Mouse (Mus musculus): ENCODE results near the gene Nars2. TPM values are rescaled to one million over a fixed set of nuclear protein-coding genes. Genes with fewer than 3 reads are reported as not detected.

Nars2 gene
- polyA plus RNA-seq, 1 experiment from 2014 or later: 21.0 TPM

GRCm38 (mm10) chr7:96906216-96906615 is 45.1 kb upstream of the Nars2 start:
- H3K9ac ChIP-seq (ENCODE audit: low read depth, low read length): no peak overlapping the region
- H3K27ac ChIP-seq: no peak overlapping the region
- H3K36me3 ChIP-seq (ENCODE audit: insufficient read depth, low read length): peaks cover 9% of the 10 kb centered on the region; the same call in 1 of the 2 replicates
- no peak for DNase-seq (ENCODE audit: low spot score)
- H3K4me3 ChIP-seq (replicated peaks; ENCODE audit: low read depth, low read length): no peak overlapping the region
- no peaks in the 10 kb centered on the region for H3K27me3 ChIP-seq (ENCODE audit: insufficient read depth, low read length)
- TF ChIP-seq CTCF (IDR thresholded peaks at IDR 0.05; ENCODE audit: low read depth): no peak
- 93% methylated on average over 20 of the region's 20 CpGs for WGBS
- no peaks in the 10 kb centered on the region for H3K4me1 ChIP-seq (replicated peaks; ENCODE audit: insufficient read depth, low read length)
- no peaks in the 10 kb centered on the region for H3K9me3 ChIP-seq (replicated peaks; ENCODE audit: low read length)
- no peak for ATAC-seq (replicated peaks; ENCODE audit: low FRiP score, low read depth)
- no peak overlapping the region for H3K4me2 ChIP-seq (ENCODE audit: low read length)

DNA sequence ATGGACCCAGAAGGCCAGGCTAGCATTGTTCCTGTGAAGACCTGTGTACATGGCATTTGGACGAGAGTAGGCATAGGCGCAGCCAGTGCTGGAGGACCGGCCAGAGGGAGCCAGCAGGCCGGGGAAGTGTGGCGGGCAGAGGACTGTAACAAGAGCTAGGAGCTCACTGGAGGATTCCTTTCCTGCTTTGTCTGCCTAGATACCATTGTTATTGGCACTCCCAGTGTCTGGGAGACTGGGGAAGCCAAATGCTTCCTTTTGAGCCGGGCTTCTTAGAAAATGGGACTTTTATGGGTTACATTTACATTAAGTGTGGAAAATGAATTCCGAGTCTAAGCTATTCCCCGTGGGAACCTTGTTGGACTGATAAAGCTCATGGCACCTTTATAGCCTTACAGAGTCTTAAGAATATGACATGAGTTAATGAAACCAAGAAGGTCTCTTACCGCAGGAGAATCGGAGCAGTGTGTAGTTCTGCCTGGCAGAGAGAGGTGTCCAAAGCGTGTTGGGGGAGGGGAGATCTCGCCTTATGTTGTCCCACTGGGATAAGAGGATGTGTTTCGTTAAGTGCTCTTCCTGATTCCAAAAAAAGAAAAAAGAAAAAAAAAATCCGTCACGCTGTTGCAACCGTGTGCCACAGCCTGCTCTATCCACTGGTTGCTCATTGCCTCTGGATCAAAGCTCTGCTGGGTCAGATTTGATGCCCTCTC is 43.2 kb upstream of the Nars2 start:
- TF ChIP-seq CTCF (IDR thresholded peaks at IDR 0.05; ENCODE audit: low read depth): no peak
- WGBS: 66% methylated on average over 16 of the region's 16 CpGs
- ATAC-seq (replicated peaks; ENCODE audit: low FRiP score, low read depth): no peak

GRCm38 (mm10) chr7:96909856-96910255 is 41.4 kb upstream of the Nars2 start:
- Histone ChIP-seq H3K4me3 (replicated peaks; ENCODE audit: low read depth, low read length) (no peak overlapping the region), H3K4me2 (ENCODE audit: low read length) (no peak overlapping the region), H3K36me3 (ENCODE audit: insufficient read depth, low read length) (no peaks in the 10 kb centered on the region), H3K27ac (no peak overlapping the region), H3K9me3 (replicated peaks; ENCODE audit: low read length) (no peaks in the 10 kb centered on the region), H3K27me3 (ENCODE audit: insufficient read depth, low read length) (no peaks in the 10 kb centered on the region), H3K4me1 (replicated peaks; ENCODE audit: insufficient read depth, low read length) (no peaks in the 10 kb centered on the region), H3K9ac (ENCODE audit: low read depth, low read length) (no peak overlapping the region)
- no peak for ATAC-seq (replicated peaks; ENCODE audit: low FRiP score, low read depth)
- WGBS: 51% methylated on average over 5 of the region's 5 CpGs
- no peak for TF ChIP-seq CTCF (IDR thresholded peaks at IDR 0.05; ENCODE audit: low read depth)
- no peak for DNase-seq (ENCODE audit: low spot score)

More for the DNA sequence above, 43.2 kb upstream of the Nars2 start:
- Histone ChIP-seq H3K36me3 (ENCODE audit: insufficient read depth, low read length) (peaks cover 4% of the 10 kb centered on the region; the same call in 1 of the 2 replicates), H3K4me1 (replicated peaks; ENCODE audit: insufficient read depth, low read length) (no peaks in the 10 kb centered on the region), H3K9ac (ENCODE audit: low read depth, low read length) (no peak overlapping the region), H3K4me2 (ENCODE audit: low read length) (no peak overlapping the region), H3K27me3 (ENCODE audit: insufficient read depth, low read length) (no peaks in the 10 kb centered on the region), H3K9me3 (replicated peaks; ENCODE audit: low read length) (no peaks in the 10 kb centered on the region), H3K4me3 (replicated peaks; ENCODE audit: low read depth, low read length) (no peak overlapping the region), H3K27ac (no peak overlapping the region)
- DNase-seq (ENCODE audit: low spot score): peak; percentile 17

GRCm38 (mm10) chr7:96910310-96910960 is 40.9 kb upstream of the Nars2 start:
- TF ChIP-seq CTCF (IDR thresholded peaks at IDR 0.05; ENCODE audit: low read depth): no peak
- Histone ChIP-seq H3K9me3 (replicated peaks; ENCODE audit: low read length) (no peaks in the 10 kb centered on the region), H3K4me2 (ENCODE audit: low read length) (no peak overlapping the region), H3K9ac (ENCODE audit: low read depth, low read length) (no peak overlapping the region), H3K36me3 (ENCODE audit: insufficient read depth, low read length) (no peaks in the 10 kb centered on the region), H3K4me3 (replicated peaks; ENCODE audit: low read depth, low read length) (no peak overlapping the region), H3K27ac (no peak overlapping the region), H3K4me1 (replicated peaks; ENCODE audit: insufficient read depth, low read length) (no peaks in the 10 kb centered on the region), H3K27me3 (ENCODE audit: insufficient read depth, low read length) (no peaks in the 10 kb centered on the region)
- DNase-seq (ENCODE audit: low spot score) (peak; percentile 18), ATAC-seq (replicated peaks; ENCODE audit: low FRiP score, low read depth) (no peak)
- 39% methylated on average over 12 of the region's 12 CpGs for WGBS

DNA sequence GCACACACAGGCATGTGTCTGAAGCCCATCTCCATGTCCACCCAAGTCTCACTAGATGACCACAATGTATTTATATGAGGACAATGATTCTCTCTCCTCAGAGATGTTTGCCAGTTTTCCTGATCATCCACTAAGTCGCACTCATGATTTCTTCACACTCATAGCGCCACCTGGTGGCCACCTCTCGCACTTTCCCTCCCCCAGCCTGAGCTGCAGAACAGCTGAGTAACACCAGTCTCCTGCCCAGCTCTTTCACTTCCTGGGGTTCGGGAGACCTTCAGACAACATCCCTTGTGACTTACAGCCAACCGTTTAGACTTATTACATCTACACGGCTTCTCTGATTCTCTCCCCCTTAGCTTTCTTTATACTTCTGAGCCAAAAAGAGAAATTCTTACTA is 37.3 kb upstream of the Nars2 start:
- WGBS: 2% methylated on average over 6 of the region's 6 CpGs
- DNase-seq (ENCODE audit: low spot score) (peak; percentile 91), ATAC-seq (replicated peaks; ENCODE audit: low FRiP score, low read depth) (0 out of 2 replicates have a peak, but pooled peaks have one; percentile 16)
- no peak overlapping the region for H3K4me3 ChIP-seq (replicated peaks; ENCODE audit: low read depth, low read length)
- H3K36me3 ChIP-seq (ENCODE audit: insufficient read depth, low read length): no peaks in the 10 kb centered on the region
- H3K9ac ChIP-seq (ENCODE audit: low read depth, low read length): no peak overlapping the region
- H3K4me1 ChIP-seq (replicated peaks; ENCODE audit: insufficient read depth, low read length): no peaks in the 10 kb centered on the region
- H3K27me3 ChIP-seq (ENCODE audit: insufficient read depth, low read length): no peaks in the 10 kb centered on the region
- no peak overlapping the region for H3K27ac ChIP-seq
- TF ChIP-seq CTCF (IDR thresholded peaks at IDR 0.05; ENCODE audit: low read depth): peak; percentile 98
- H3K9me3 ChIP-seq (replicated peaks; ENCODE audit: low read length): no peaks in the 10 kb centered on the region
- no peak overlapping the region for H3K4me2 ChIP-seq (ENCODE audit: low read length)

- Histone ChIP-seq H3K4me1 (replicated peaks; ENCODE audit: insufficient read depth, low read length) (no peaks in the 10 kb centered on the region), H3K36me3 (ENCODE audit: insufficient read depth, low read length) (no peaks in the 10 kb centered on the region), H3K4me2 (ENCODE audit: low read length) (no peak overlapping the region), H3K27ac (no peak overlapping the region), H3K9ac (ENCODE audit: low read depth, low read length) (no peak overlapping the region), H3K9me3 (replicated peaks; ENCODE audit: low read length) (no peaks in the 10 kb centered on the region), H3K27me3 (ENCODE audit: insufficient read depth, low read length) (no peaks in the 10 kb centered on the region), H3K4me3 (replicated peaks; ENCODE audit: low read depth, low read length) (no peak overlapping the region)
- ATAC-seq (replicated peaks; ENCODE audit: low FRiP score, low read depth) (peak; percentile 63), DNase-seq (ENCODE audit: low spot score) (peak; percentile 90)
- TF ChIP-seq CTCF (IDR thresholded peaks at IDR 0.05; ENCODE audit: low read depth): peak; percentile 95
- 0% methylated on average over 2 of the region's 2 CpGs for WGBS
Measured at GRCm38 (mm10) chr7:96915452-96916105, 35.7 kb upstream of the Nars2 start.
